Mouse (Mus musculus) lung, postnatal 10 days (tissue): ENCODE results near the gene Gng7.
"Not testable (repeated sequence)": the region's sequence is repeated elsewhere in the genome, so short reads cannot be mapped to it uniquely, and the experiment has no call there.

Experiments
- DNase-seq: peaks from one replicate; pipeline ENCODE4 v3.0.0; 2021

Gene Gng7

DNA sequence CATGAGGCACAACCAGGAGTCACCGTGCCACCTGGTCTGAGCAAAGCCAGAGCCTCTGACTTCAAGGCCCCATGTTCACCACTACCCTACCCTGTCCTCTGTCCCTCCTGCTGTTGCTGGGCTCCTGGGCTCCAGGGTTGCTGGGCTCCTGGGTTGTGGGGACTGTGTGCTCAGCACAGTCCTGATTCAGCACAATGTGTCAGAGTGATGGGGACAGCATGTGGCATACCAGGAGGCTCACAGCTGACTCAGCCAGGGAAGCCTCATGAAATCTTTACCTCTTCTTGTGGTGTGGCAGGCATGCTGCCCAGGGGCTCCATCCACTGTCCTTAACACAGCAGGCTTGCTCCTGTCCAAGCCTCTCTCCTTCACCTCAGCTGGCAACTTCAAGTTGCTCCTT lies 22.8 kb downstream of the Gng7 start:
- no peak for DNase-seq

DNA sequence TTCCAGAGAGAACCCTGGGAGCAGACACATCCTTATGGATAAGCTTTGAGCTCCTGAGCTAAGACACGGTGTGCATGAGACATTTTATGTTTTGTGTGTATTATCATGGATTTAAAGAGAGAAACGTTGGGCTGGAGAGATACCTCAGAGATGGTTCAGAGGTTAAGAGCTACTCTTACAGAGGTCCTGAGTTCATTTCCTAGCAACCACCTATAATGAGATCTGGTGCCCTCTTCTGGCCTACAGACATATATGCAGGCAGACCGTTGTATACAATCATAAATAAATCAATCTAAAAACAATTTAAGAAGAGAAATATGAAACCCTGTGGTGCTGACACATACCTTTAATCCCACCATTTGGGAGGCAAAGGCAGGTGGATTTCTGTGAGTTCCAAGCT lies 23.7 kb downstream of the Gng7 start:
- no peak for DNase-seq

DNA sequence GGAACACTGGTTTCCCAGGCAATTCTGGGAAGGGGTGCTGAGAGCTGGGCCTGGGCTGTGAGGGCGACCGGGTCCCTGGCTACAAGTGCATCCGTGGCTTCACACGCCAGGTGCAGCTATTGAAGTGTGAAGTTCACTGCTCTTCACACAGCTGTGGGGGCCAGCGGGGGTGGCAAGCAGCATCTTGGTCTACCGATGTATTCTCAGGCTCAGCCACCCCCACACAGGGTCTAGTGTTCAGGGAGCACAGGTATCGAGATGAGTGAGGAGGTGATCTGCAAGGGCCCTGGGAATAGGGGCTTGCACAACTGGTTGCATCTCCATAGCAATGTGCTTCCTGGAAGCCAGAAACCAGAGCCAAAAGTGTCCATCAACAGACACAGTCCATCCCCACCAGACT lies 24.3 kb downstream of the Gng7 start:
- DNase-seq, result peak; percentile 6

DNA sequence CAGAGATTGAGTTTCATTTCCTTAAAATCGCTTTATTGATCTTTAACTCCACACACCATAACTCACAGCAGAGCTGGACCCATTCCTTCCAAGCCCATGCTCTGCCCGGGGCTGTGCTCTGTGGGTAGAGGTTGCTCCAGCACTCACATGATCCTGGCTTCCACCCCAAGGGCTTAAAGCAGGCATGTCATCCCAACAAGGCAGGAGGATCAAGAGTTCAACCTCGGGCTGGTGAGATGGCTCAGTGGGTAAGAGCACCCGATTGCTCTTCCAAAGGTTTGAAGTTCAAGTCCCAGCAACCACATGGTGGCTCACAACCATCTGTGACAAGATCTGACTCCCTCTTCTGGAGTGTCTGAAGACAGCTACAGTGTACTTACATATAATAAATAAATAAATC lies 24.9 kb downstream of the Gng7 start:
- not testable (repeated sequence) for DNase-seq

DNA sequence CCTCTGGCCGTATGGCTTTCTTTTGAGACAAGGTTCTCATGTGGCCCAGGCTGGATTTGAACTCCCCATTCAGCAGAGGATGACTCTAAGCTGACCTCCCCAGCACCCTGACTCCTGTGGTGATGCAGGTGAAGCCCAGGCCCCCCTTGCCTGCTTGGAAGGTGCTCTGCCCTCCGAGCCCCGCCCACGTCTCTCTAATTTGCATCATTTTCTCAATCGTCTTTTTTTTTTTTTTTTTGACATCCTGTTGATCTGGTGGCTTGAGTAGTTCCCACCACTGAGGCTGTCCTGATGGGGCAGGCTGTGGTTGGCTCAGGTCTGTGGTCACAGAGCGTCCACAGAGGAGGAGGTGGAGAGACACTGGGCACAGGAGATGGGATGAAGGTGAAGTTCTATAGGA lies 25.3 kb downstream of the Gng7 start:
- DNase-seq, result peak; percentile 27

DNA sequence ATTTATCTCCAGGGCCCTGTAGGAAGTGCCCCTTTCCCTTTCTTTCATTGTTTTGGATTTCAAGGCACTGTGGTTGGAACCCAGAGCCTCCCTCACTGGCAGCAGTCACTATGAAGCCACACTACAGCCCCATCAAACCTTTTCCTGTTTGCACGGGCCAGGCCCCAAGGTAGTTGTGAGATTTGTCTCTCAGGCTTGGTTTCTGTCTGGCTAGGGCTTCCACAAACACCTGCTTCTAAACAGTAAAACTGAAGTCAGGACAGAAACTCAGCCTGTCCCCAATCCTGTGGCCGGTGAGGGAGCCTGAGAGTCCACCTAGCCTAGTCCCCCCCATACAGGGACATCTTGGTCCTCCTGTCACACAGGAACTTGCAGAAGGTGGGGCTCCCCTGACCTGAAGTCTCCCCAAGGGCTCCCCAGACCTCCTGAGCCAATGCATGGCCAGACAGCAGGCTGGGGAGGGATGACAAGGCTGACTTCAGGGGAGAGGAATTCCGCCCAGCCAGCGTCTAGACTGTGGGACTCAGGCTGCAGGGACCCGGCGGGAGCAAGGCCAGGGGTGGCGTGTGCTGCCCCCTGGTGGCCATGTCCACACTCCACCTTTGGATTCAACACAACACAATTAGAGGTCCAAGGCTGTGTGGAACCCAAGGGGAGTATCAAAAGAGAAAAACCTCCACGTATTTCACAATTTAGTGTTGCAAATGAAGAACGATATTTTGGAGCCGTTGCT lies 26.9 kb downstream of the Gng7 start:
- peak; percentile 93 for DNase-seq

DNA sequence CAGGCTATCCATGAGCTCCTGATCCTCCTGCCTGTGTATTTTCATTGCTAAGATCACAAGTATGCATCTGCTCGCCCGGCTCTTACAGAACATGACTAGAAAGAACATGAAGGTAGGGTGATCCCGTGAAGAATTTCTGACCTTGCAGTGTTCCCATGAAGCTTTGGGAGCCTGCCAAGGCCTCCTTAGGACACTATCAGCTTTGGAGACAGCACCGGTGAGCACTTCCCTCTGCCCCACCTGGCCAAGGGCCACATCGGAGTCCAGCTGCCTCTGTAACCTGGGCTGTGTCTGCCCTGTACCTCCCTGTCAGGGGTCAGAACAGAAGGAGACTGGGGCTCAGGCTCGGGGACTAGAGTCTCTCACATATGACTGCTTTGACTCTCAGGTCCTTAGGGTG lies 28.0 kb downstream of the Gng7 start:
- peak; percentile 37 for DNase-seq

DNA sequence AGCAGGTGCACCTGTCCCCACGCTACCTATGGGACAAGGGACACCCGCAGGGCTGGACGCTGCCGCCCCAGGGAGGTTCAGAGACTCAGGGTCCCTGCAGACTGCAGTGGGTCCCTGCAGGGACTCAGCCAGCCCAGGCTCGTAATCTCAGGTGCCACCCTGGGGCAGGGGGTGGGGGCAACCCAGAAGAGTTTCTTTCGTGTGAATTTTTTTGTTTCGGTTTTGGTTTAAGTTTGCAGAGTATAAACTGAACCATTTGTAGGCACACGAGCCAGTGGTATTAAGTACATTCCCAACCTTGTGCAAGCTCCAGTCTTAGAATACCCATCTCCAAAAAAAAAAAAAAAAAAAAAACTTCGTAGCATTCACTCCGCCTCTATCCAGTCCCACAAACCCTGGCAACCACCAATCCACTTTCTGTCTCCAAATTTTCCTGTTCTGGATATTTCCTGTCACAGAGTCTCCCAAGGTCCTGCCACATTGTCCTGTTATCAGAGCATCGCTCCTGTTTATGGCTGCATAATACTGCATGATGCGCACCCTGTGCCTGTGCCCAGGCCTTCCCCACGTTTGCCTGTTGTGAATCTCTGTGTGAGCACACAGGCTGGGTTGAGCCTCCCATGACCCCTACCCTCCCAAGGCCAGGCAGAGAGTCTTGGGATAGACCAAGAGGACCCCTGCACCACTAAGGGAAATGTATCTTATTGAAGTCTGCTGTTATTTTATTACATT lies 28.6 kb downstream of the Gng7 start:
- no peak for DNase-seq

DNA sequence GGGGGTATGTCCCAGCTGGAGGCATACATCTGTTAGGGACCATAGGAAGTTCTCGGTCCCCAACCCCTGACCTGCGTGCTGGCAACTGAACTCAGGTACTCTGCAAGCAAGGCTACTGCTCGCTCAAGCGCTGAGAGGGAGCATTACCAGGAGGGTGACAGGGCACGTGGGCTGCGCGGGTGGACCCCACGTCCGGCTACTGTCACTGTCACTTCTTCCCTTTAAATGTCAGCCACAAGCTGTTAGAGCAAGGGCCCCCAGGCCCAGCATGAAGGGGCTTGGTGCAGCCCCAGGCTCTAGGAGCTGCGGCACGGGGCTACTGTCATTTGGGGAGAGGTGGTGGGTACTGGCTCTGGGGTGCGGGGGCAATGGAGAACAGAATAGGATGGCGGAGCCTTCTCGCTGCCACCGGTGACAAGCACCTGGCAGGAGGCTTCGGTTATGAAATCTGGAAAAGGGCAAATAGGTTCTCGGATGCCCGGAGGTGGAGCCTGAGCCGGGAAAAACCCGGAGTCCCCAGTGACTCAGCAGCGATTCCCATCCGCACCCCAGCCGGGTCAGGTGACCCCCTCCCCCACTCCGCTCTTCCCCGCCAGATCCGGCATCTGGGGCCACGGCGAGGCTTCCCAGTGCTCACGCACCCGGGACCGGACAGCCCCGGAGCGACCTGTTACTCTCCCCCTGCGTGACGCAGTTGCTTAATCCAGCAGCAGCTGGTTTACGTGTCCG lies 29.3 kb downstream of the Gng7 start:
- peak; percentile 67 for DNase-seq

DNA sequence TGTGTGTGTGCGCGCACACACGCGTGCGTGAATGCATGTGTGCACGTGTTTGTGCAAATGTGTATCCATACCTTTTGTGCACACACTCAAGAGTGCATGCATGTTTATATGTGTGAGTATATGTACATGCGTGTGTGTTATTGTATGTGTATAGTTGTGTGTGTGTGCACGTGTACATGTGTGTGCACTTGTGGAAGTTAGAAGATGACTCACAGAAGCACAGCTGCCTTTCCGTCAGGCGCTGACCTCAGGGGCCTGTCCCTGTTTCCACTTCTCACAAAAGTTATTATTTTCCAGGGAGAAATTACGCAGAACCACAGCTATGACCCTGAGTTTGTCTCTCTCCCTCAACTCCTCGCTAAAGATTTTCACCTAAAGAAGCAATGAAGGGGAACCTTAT lies 30.5 kb downstream of the Gng7 start:
- no peak for DNase-seq

DNA sequence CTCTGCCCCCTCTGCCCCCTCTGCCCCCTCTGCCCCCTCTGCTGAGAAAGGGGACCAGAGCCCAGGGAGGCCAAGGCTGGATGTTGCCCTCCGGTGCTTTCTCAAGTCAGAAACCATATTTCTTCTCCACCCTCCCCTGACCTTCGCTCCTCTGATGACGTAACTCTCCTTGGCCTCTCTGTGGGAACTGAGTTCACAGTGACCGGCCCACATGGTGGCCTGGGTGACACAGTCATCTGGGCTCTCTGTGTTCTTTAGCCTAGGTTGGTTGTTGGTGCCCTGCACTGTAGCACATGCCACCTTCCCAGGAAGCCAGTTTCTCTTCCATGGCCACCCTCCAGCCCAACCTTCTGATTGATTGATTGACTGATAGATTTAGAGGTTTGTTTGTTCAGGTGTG lies 32.4 kb downstream of the Gng7 start:
- DNase-seq, result no peak

DNA sequence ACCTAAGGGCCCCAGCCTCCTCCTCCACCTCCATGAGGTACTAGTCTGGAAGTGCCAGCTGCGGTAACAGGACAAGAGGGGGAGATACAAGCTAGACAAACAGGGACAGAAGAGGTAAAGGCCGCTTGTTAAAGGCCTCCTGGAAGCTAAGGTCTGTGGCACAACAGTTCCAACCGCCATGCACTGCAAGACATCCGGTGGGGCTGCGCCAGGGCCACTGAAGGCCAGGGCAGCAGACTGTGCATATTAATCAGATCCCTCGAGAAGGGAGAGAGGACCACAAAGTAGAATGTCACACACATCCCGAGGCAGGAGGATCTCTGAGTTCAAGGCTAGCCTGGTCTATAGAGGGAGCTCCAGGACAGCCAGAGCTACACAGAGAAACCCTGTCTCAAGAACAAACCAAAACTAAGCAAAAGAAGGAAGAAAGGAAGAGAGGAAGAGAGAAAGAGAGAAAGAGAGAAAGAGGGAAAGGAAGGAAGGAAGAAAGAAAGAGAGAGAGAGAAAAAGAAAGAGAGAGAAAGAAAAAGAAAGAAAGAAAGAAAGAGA lies 33.1 kb downstream of the Gng7 start:
- DNase-seq, result no peak

DNA sequence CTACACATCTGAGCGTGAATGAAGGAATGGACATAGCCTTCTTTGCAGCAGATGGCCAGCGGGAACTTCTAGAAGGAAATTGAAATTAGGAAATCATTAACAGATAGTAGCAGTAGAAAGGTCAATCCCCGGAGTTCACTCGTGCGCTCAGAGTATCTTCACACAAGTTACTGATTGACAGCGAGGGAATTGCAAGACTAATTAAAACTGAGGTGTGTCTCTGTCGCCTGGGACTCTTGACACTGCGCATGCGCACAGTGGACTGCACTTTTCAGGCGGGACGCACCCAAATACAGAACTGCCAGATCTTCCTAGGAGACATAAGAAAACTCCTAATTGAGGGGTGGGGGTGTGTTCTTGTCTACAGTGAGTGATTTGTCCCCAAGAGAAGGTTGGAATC lies 39.3 kb downstream of the Gng7 start:
- no peak for DNase-seq

DNA sequence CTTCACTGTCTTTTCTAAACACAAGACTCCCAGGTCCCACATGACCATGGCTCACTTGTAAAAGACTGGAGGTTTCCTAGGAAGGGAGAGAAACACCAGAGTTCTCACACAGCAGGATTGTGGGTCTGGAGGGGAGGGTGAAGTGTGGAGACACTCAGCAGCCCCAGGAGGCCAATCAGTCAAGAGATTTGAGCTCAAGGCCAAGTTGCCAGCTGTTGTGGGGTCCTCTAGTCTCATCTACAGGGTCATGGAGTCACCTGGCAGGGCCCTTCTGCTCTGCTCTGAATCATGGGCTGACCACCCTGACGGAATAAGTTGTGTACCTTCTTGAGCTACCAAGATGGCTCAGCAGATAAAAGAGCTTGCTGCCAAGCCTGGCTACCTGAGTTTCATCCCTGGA lies 41.0 kb downstream of the Gng7 start:
- DNase-seq, result peak; percentile 48

DNA sequence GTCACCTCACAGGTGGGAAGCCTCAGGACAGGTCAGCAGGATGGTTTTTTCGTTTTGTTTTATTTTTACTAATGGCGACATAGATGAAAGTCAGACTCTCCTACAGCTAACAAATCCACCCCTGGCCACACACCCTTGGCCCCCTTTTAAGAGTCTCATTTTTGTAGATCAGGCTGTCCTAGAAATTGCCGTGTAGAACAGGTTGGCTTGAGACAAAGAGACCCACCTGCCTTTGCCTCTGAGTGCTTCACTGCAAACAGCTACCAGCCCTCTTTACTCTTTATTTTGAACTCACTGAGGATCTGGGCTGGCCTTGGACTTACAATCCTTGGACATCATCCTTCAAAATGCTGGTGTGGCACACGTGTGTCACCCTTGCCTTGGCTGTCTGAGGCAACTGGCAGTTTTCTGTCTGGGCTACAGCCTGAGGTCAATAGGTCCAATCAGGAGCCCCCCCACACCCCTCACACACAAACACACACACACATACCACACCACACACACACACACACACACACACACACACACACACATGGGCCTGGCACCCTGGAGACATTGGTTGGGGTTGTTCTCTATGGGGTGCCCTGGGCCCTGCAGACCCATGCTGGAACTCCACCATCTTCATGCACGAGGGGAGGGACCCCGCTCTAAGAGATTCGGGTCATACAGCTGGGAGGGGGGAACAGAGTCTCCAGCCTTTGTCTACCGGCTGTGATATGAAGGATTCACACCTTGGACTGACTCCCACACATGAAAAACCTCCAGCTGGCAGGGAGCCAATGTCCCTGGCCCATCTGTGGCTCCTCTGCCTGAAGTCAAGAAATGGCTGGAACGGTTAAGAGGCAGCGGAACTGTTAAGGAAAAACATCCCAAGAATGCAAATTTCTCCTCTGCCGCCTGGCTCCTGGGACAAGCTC lies 42.4 kb downstream of the Gng7 start:
- DNase-seq, result peak; percentile 83

DNA sequence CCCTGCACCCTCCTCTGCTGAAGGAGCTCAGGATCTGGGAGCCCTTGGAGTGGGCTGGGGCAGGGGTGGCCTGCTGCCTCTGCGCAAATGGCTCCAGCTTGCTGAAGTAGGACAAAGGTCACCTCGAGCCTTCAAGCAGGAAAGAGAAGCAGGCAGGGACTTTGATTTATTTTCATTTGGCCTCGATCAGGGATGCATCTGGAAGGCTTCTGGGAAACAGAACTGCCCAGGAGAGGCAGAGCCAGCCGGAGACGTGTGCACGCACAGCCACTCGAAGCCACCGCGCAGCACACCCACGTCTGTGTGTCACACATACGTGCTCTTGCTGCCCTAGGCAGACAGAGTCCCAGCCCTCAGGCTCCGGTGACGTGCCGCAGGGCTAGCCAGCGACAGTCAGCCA lies 43.2 kb downstream of the Gng7 start:
- DNase-seq, result peak; percentile 63

DNA sequence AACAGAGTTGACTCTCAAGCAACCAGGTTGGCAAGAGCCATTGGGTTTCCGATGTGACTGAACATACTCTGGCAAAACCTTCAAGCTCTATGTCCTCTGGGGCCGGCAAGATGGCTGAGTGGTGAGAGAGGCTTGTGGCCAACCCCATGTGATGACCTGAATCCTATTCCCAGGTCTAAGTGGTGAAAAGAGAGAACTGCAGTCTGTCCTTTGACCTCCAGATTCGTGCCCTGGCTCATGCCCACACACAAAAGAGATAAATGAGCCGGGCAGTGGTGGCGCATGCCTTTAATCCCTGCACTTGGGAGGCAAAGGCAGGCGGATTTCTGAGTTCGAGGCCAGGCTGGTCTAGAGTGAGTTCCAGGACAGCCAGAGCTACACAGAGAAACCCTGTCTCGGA lies 44.6 kb downstream of the Gng7 start:
- DNase-seq, result no peak

DNA sequence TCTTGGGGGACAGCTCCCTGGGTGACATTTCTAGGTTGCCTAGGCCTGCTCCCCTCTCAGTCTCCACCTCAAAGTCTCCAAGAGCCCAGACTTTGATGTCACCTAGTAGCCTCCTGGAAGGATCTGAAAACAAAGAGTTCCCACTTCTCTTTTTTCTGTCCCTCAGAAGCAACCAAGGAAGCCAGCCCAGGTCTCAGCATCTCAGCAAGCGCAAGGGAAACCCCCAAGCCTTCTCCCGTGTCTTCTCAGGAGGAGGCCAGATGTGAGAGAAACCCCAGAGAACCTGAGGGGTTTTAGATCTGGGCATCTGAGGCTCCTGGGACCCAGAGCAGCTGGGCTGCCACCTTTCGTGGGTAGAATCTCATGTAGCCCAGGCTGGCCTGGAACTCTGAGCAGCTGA lies 45.4 kb downstream of the Gng7 start:
- no peak for DNase-seq

DNA sequence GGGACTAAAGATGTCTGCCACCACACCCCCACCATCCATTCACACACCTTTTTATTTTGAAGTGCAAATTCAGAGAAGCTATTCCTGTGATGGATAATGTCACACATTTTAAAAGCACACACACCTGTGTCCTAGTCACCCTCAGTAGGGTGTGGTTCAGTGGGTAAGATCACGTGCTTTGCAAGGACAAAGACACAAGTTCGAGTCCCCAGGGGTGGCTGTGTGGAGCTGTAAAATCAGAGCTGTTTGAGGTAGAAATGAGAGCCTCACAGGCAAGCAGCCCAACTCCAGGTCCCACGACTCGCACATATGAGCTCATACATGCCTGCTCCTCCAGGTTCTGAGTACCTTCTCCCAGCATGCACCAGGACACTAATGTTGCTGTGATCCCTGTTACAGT lies 46.6 kb downstream of the Gng7 start:
- no peak for DNase-seq

DNA sequence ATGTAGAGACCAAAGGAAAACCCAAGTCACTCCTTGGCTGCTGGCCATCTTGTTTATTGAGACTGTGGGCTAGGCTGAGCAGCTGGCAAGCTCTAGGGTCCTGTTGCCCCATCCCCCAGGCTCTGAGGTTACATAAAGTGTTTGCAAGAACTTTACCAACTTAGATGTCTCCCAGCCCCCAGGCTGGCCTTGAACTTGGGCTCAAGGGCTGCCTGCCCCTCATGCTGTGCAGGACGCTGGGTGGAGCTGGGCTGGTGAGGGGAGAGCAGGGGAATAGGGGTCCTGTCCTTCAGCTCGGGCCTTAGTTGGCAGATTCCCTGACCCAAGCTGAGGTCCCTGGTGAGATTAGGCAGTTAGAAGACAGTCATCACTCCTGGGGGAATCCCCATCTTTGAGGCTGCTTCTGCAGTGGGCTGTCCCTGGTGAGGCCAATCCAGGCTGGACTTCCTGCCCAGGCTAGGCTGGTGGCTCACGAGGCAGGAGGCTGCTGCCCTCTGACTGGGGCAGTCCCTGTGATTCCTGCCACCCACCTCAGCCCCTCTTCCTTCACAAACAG lies 47.6 kb downstream of the Gng7 start:
- peak; percentile 72 for DNase-seq

DNA sequence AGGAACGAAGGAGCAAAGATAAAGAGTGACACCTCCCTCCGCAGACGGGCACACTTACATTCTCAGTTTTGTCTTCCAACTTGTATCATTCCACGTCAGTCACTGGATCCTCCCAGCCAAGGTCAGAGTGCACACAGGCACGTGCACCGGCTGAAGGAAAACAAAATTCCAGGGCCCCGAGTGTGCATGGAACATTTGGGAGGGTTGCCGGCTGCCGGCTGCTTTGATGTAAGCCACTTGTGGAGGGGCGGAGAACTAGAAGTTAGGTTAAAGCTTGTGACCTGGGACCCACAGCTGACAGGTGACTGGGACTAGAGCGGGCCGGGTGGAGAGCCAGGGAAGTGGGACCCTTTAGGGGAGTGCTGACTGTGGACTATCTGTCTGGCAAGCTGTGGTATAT lies 48.4 kb downstream of the Gng7 start:
- DNase-seq, result peak; percentile 62
